Mouse (Mus musculus) midbrain, embryonic 14.5 days (tissue): Measurements from ENCODE around the gene Cc2d1a. TPM values are rescaled to one million over a fixed set of nuclear protein-coding genes. Genes with fewer than 3 reads are reported as not detected.

ENCODE experiments used
- ATAC-seq: fragments of 200-750 bp; cut with Nextera tagmentation; 2 replicates; pipeline ENCODE4 v1.8.0; 2017; ENCODE audit warnings: moderate number of reproducible peaks, moderate library complexity; ENCODE audit not compliant: low FRiP score, low TSS enrichment
- DNase-seq: peaks from one replicate; pipeline ENCODE4 v3.0.0-alpha.2; 2015
- H3K27ac ChIP-seq: fragments of 300-500 bp; sonication (generic); replicated peaks from 2 replicates; pipeline ENCODE4 v1.5.1; 2014; ENCODE audit warnings: mild to moderate bottlenecking, low read depth, low read length, moderate library complexity
- H3K27me3 ChIP-seq: fragments of 300-500 bp; sonication (generic); 2 replicates; pipeline ENCODE4 v1.6.1; 2014; ENCODE audit warnings: low read length, control low read depth, mixed read lengths; ENCODE audit not compliant: control insufficient read depth, insufficient read depth
- H3K36me3 ChIP-seq: fragments of 300-500 bp; sonication (generic); 2 replicates; pipeline ENCODE4 v1.6.1; 2014; ENCODE audit warnings: low read length, control low read depth; ENCODE audit not compliant: control insufficient read depth, insufficient read depth
- H3K4me1 ChIP-seq: fragments of 300-500 bp; sonication (generic); 2 replicates; pipeline ENCODE4 v1.6.1; 2014; ENCODE audit warnings: mild to moderate bottlenecking, antibody characterized with exemption, low read length, control low read depth; ENCODE audit not compliant: control insufficient read depth, insufficient read depth
- H3K4me2 ChIP-seq: fragments of 300-500 bp; sonication (generic); 2 replicates; pipeline ENCODE4 v1.6.1; 2014; ENCODE audit warnings: mild to moderate bottlenecking, low read length, moderate library complexity
- H3K4me3 ChIP-seq: fragments of 300-500 bp; sonication (generic); replicated peaks from 2 replicates; pipeline ENCODE4 v1.5.1; 2014; ENCODE audit warnings: low read depth, low read length
- H3K9ac ChIP-seq: fragments of 300-500 bp; sonication (generic); replicated peaks from 2 replicates; pipeline ENCODE4 v1.6.1; 2014; ENCODE audit warnings: mild to moderate bottlenecking, low read length, moderate library complexity
- H3K9me3 ChIP-seq: fragments of 300-500 bp; sonication (generic); 2 replicates; pipeline ENCODE4 v1.6.1; 2016; ENCODE audit warnings: low read length, control low read depth, mixed read lengths; ENCODE audit not compliant: control insufficient read depth
- WGBS: fragments of 180-500 bp; shearing (Covaris S2); extraction: QIAGEN DNeasy Blood & Tissue Kit; methylation state at CpG from one replicate; pipeline ENCODE4 v1.1.7; 2014; 5-methylcytosine and 5-hydroxymethylcytosine counted together
- polyA plus RNA-seq: library from polyadenylated mRNA; unstranded; fragments of >200 nt; fragmentation: Nextera tagmentation; extraction: Ambion mirVana; gene quantifications from 2 replicates; pipeline ENCODE4 v1.2.1, GENCODE M21; 2014

Cc2d1a gene
- polyA plus RNA-seq, 1 experiment from 2014 or later: 28.9 TPM

- Histone ChIP-seq H3K9ac (no peak overlapping the region), H3K4me1 (peaks cover 6% of the 10 kb centered on the region; the same call in 1 of the 2 replicates), H3K27ac (no peak overlapping the region), H3K9me3 (no peaks in the 10 kb centered on the region), H3K4me2 (no peak overlapping the region), H3K27me3 (no peaks in the 10 kb centered on the region), H3K36me3 (peaks cover 6% of the 10 kb centered on the region), H3K4me3 (no peak overlapping the region)
- ATAC-seq: no peak
- DNase-seq: no peak
- 92% methylated on average over 3 of the region's 3 CpGs for WGBS
Observed at GRCm38 (mm10) chr8:84149181-84149580, 1.4 kb upstream of the Cc2d1a start.

- Histone ChIP-seq H3K9ac (no peak overlapping the region), H3K4me3 (peak overlapping the region; percentile 69), H3K27me3 (no peaks in the 10 kb centered on the region), H3K27ac (no peak overlapping the region), H3K9me3 (no peaks in the 10 kb centered on the region), H3K4me2 (peak overlapping the region; percentile 88), H3K4me1 (peaks cover 6% of the 10 kb centered on the region; the same call in 1 of the 2 replicates), H3K36me3 (peaks cover 12% of the 10 kb centered on the region)
- DNase-seq: no peak
- ATAC-seq: no peak
- 88% methylated on average over 5 of the region's 5 CpGs for WGBS
Observed at GRCm38 (mm10) chr8:84148531-84148850, 755 bp upstream of the Cc2d1a start.

- H3K36me3 ChIP-seq: peaks cover 24% of the 10 kb centered on the region
Observed at GRCm38 (mm10) chr8:84147324-84147766, 391 bp downstream of the Cc2d1a start.

GRCm38 (mm10) chr8:84144636-84145245 is 3.0 kb downstream of the Cc2d1a start:
- no peak for ATAC-seq
- WGBS: 95% methylated on average over 8 of the region's 8 CpGs

More at GRCm38 (mm10) chr8:84147324-84147766, 391 bp downstream of the Cc2d1a start:
- Histone ChIP-seq H3K27me3 (no peaks in the 10 kb centered on the region), H3K27ac (no peak overlapping the region), H3K4me1 (peaks cover 6% of the 10 kb centered on the region; the same call in 1 of the 2 replicates), H3K4me2 (peak overlapping the region; percentile 88), H3K4me3 (peak overlapping the region; percentile 69), H3K9ac (peak overlapping the region; percentile 76), H3K9me3 (no peaks in the 10 kb centered on the region)
- WGBS: 9% methylated on average over 14 of the region's 14 CpGs
- DNase-seq (peak; percentile 28), ATAC-seq (peak; percentile 66)

GRCm38 (mm10) chr8:84140838-84141237 is 6.9 kb downstream of the Cc2d1a start:
- WGBS: 92% methylated on average over 4 of the region's 4 CpGs
- ATAC-seq: no peak
- H3K9me3 ChIP-seq: no peaks in the 10 kb centered on the region
- no peak overlapping the region for H3K4me2 ChIP-seq
- no peak overlapping the region for H3K4me3 ChIP-seq
- DNase-seq: no peak
- H3K36me3 ChIP-seq: peaks cover 88% of the 10 kb centered on the region
- no peaks in the 10 kb centered on the region for H3K4me1 ChIP-seq
- no peak overlapping the region for H3K27ac ChIP-seq
- no peak overlapping the region for H3K9ac ChIP-seq
- no peaks in the 10 kb centered on the region for H3K27me3 ChIP-seq

More at GRCm38 (mm10) chr8:84144636-84145245, 3.0 kb downstream of the Cc2d1a start:
- Histone ChIP-seq H3K4me1 (peaks cover 6% of the 10 kb centered on the region; the same call in 1 of the 2 replicates), H3K4me3 (no peak overlapping the region), H3K36me3 (peaks cover 50% of the 10 kb centered on the region), H3K9me3 (no peaks in the 10 kb centered on the region), H3K9ac (no peak overlapping the region), H3K27me3 (no peaks in the 10 kb centered on the region), H3K27ac (no peak overlapping the region), H3K4me2 (no peak overlapping the region)
- no peak for DNase-seq

GRCm38 (mm10) chr8:84137848-84138247 is 9.9 kb downstream of the Cc2d1a start:
- ATAC-seq (no peak), DNase-seq (no peak)
- Histone ChIP-seq H3K4me3 (no peak overlapping the region), H3K27ac (no peak overlapping the region), H3K9ac (no peak overlapping the region), H3K4me2 (no peak overlapping the region), H3K4me1 (no peaks in the 10 kb centered on the region), H3K36me3 (peaks cover 99% of the 10 kb centered on the region), H3K27me3 (no peaks in the 10 kb centered on the region), H3K9me3 (no peaks in the 10 kb centered on the region)
- 96% methylated on average over 3 of the region's 3 CpGs for WGBS

GRCm38 (mm10) chr8:84132225-84132624 is 15.5 kb downstream of the Cc2d1a start:
- H3K9ac ChIP-seq: no peak overlapping the region
- WGBS: 86% methylated on average over 8 of the region's 8 CpGs
- no peak for DNase-seq

GRCm38 (mm10) chr8:84130806-84131205 is 16.9 kb downstream of the Cc2d1a start:
- Histone ChIP-seq H3K4me2 (no peak overlapping the region), H3K9me3 (no peaks in the 10 kb centered on the region), H3K4me3 (no peak overlapping the region), H3K27me3 (no peaks in the 10 kb centered on the region), H3K36me3 (peaks cover 45% of the 10 kb centered on the region), H3K4me1 (no peaks in the 10 kb centered on the region), H3K9ac (no peak overlapping the region), H3K27ac (no peak overlapping the region)
- peak; percentile 23 for DNase-seq
- WGBS: 46% methylated on average over 30 of the region's 30 CpGs
- ATAC-seq: no peak

More at GRCm38 (mm10) chr8:84132225-84132624, 15.5 kb downstream of the Cc2d1a start:
- peaks cover 58% of the 10 kb centered on the region for H3K36me3 ChIP-seq
- no peak overlapping the region for H3K27ac ChIP-seq
- no peak overlapping the region for H3K4me3 ChIP-seq
- no peak overlapping the region for H3K4me2 ChIP-seq
- no peaks in the 10 kb centered on the region for H3K4me1 ChIP-seq
- H3K27me3 ChIP-seq: no peaks in the 10 kb centered on the region
- ATAC-seq: no peak
- H3K9me3 ChIP-seq: no peaks in the 10 kb centered on the region

- H3K4me3 ChIP-seq: no peak overlapping the region
- no peak overlapping the region for H3K9ac ChIP-seq
- H3K27me3 ChIP-seq: no peaks in the 10 kb centered on the region
- no peak overlapping the region for H3K27ac ChIP-seq
- H3K9me3 ChIP-seq: no peaks in the 10 kb centered on the region
- peaks cover 19% of the 10 kb centered on the region for H3K36me3 ChIP-seq
- ATAC-seq (no peak), DNase-seq (peak; percentile 26)
- no peaks in the 10 kb centered on the region for H3K4me1 ChIP-seq
- WGBS: 72% methylated on average over 8 of the region's 8 CpGs
- H3K4me2 ChIP-seq: no peak overlapping the region
Observed at GRCm38 (mm10) chr8:84128277-84128676, 19.5 kb downstream of the Cc2d1a start.
